Mouse (Mus musculus) megakaryocyte progenitor cell, adult 5-6 weeks (primary cell): ENCODE data around the gene Klhdc9. TPM values are rescaled to one million over a fixed set of nuclear protein-coding genes. Genes with fewer than 3 reads are reported as not detected.

Experiments
- ATAC-seq: replicated peaks from 2 replicates; pipeline ENCODE4 v1.8.0; 2016; ENCODE audit warnings: mild to moderate bottlenecking, moderate TSS enrichment, inconsistent platforms; ENCODE audit not compliant: poor library complexity
- total RNA-seq, 2 experiments: library from RNA; stranded (forward) in 1 of 2; stranded (reverse) in 1 of 2; fragments of 157-497, 149-512 nt in 1 of 2; fragments of 200-1000 nt in 1 of 2; gene quantifications; 2 replicates each; pipeline versions ENCODE4 v1.2.3 to v1.2.4; 2015 to 2017

Klhdc9 gene
- total RNA-seq (2015) (0.96 TPM in 1 of 2 replicates, not detected in the other), total RNA-seq (2017) (0.33 and 0.71 TPM in 2 replicates)

- peak; percentile 91 for ATAC-seq
Measured at GRCm38 (mm10) chr1:171360656-171361055, at the start of gene Klhdc9. Klhdc9 (minus strand) TSS chr1:171360798.

- no peak for ATAC-seq
Measured at GRCm38 (mm10) chr1:171410231-171410630, 49.6 kb upstream of the Klhdc9 start.

GRCm38 (mm10) chr1:171407263-171407662, 46.7 kb upstream of the Klhdc9 start:
- no peak for ATAC-seq

GRCm38 (mm10) chr1:171402991-171403390, 42.4 kb upstream of the Klhdc9 start:
- no peak for ATAC-seq

- no peak for ATAC-seq
Measured at GRCm38 (mm10) chr1:171401821-171402220, 41.2 kb upstream of the Klhdc9 start.

GRCm38 (mm10) chr1:171390101-171390500, 29.5 kb upstream of the Klhdc9 start:
- ATAC-seq = peak; percentile 79

- peak; percentile 85 for ATAC-seq
Measured at GRCm38 (mm10) chr1:171388376-171389102, 27.9 kb upstream of the Klhdc9 start, which contains the start of gene Arhgap30. Arhgap30 (plus strand) TSS chr1:171388954.

GRCm38 (mm10) chr1:171387099-171387498, 26.5 kb upstream of the Klhdc9 start:
- 0 out of 2 replicates have a peak, but pooled peaks have one; percentile 15 for ATAC-seq

GRCm38 (mm10) chr1:171385171-171385570, 24.6 kb upstream of the Klhdc9 start:
- ATAC-seq = no peak

- ATAC-seq = no peak
Measured at GRCm38 (mm10) chr1:171384361-171384760, 23.8 kb upstream of the Klhdc9 start.

GRCm38 (mm10) chr1:171382096-171382620, 21.6 kb upstream of the Klhdc9 start:
- ATAC-seq = peak; percentile 40

- ATAC-seq = peak; percentile 88
Measured at GRCm38 (mm10) chr1:171379935-171380599, 19.5 kb upstream of the Klhdc9 start.

GRCm38 (mm10) chr1:171378298-171378697, 17.7 kb upstream of the Klhdc9 start:
- no peak for ATAC-seq

GRCm38 (mm10) chr1:171375646-171376097, 15.1 kb upstream of the Klhdc9 start:
- ATAC-seq = peak; percentile 70

GRCm38 (mm10) chr1:171373946-171374345, 13.3 kb upstream of the Klhdc9 start:
- ATAC-seq = no peak

GRCm38 (mm10) chr1:171372880-171373279, 12.3 kb upstream of the Klhdc9 start:
- no peak for ATAC-seq

- ATAC-seq = peak; percentile 38
Measured at GRCm38 (mm10) chr1:171369845-171370556, 9.4 kb upstream of the Klhdc9 start, which contains the start of gene Nectin4. Nectin4 (plus strand) TSS chr1:171370099.

GRCm38 (mm10) chr1:171365934-171366333, 5.3 kb upstream of the Klhdc9 start:
- ATAC-seq = peak; percentile 55

- ATAC-seq = peak; percentile 72
Measured at GRCm38 (mm10) chr1:171361106-171362103, 807 bp upstream of the Klhdc9 start.

GRCm38 (mm10) chr1:171360253-171360652, 345 bp downstream of the Klhdc9 start:
- 0 out of 2 replicates have a peak, but pooled peaks have one; percentile 3 for ATAC-seq
